10 mouse cellular contexts compared by ENCODE assay signal in the genomic region with DNA sequence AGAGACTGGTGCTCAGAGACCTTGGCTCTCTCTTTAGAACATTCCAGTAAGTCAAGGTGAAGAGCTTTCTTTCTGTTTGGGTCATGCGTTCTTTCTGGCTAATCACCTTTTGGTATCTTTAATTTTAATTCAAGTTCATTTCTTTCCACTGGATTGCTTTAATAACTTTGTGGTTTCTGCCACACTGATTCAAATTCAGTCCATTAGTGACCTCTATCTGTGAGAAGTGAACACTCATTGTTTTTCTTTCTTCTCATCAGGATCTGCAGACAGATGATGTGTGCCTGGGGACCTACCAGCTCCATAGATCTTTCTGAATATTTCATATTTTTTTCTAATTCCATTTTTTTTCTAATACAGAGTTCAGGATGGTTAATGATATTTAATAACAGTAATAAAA. TPM values are rescaled to one million over a fixed set of nuclear protein-coding genes. Genes with fewer than 3 reads are reported as not detected.
DNase-seq lines count a peak whose midpoint lies in the region; ATAC-seq and TF ChIP-seq lines count a peak whose summit lies in the region.
"Had no signal": no experiment of that assay in that cellular context is flagged by ENCODE, and none has a peak within 500 bp of the region (broad histone marks: within the 10 kb centered on the region; RNA-seq: fewer than 3 reads in every experiment).

No protein-coding gene starts in this region.

- 38% methylated on average over 1 of the region's 1 CpGs for WGBS in embryonic facial prominence, embryonic 13.5 days
- WGBS in hindbrain, postnatal 0 days, result 43% methylated on average over 1 of the region's 1 CpGs
- WGBS in neural tube, embryonic 15.5 days, result 44% methylated on average over 1 of the region's 1 CpGs

- H3K27ac ChIP-seq in left cerebral cortex, adult 2 months, result peak overlapping the region; percentile 42; the same call in 1 of the 2 replicates
- H3K27ac ChIP-seq in embryonic facial prominence, embryonic 13.5 days, result 0 out of 2 replicates have a peak overlapping the region, but pooled peaks have one; percentile 18
- H3K27ac ChIP-seq in hindbrain, postnatal 0 days, result no peak overlapping the region
- 0 out of 2 replicates have a peak overlapping the region, but pooled peaks have one; percentile 94 for H3K27ac ChIP-seq in neural tube, embryonic 15.5 days (replicated peaks)

- H3K4me3 ChIP-seq in left cerebral cortex, adult 2 months, result peak overlapping the region; percentile 93
- peak overlapping the region; percentile 79 for H3K4me3 ChIP-seq in embryonic facial prominence, embryonic 13.5 days
- peak overlapping the region; percentile 67 for H3K4me3 ChIP-seq in hindbrain, postnatal 0 days (ENCODE audit: low read length)
- H3K4me3 ChIP-seq in neural tube, embryonic 15.5 days (replicated peaks), result peak overlapping the region; percentile 89

- no peaks in the 10 kb centered on the region for H3K9me3 ChIP-seq in embryonic facial prominence, embryonic 13.5 days
- no peaks in the 10 kb centered on the region for H3K9me3 ChIP-seq in hindbrain, postnatal 0 days (ENCODE audit: low read length)
- H3K9me3 ChIP-seq in neural tube, embryonic 15.5 days (replicated peaks), result no peaks in the 10 kb centered on the region

- peaks cover 11% of the 10 kb centered on the region for H3K4me1 ChIP-seq in embryonic facial prominence, embryonic 13.5 days
- H3K4me1 ChIP-seq in hindbrain, postnatal 0 days (ENCODE audit: insufficient read depth, low read length), result 0 out of 2 replicates have a peak, but pooled peaks cover 4% of the 10 kb centered on the region
- H3K4me1 ChIP-seq in neural tube, embryonic 15.5 days, result peaks cover 17% of the 10 kb centered on the region

- H3K36me3 ChIP-seq in embryonic facial prominence, embryonic 13.5 days, result no peaks in the 10 kb centered on the region
- H3K36me3 ChIP-seq in hindbrain, postnatal 0 days (ENCODE audit: insufficient read depth, low read length), result no peaks in the 10 kb centered on the region
- H3K36me3 ChIP-seq in neural tube, embryonic 15.5 days, result no peaks in the 10 kb centered on the region

- peak overlapping the region; percentile 89 for H3K9ac ChIP-seq in embryonic facial prominence, embryonic 13.5 days
- H3K9ac ChIP-seq in hindbrain, postnatal 0 days (replicated peaks; ENCODE audit: low read length), result no peak overlapping the region
- H3K9ac ChIP-seq in neural tube, embryonic 15.5 days (replicated peaks), result no peak overlapping the region

- intact Hi-C loops in left cerebral cortex, adult 2 months (cut with DNase I), result loop anchor here (5.0 kb wide), 2 partner anchors 614 to 641 kb away; no protein-coding TSS in a partner anchor
- intact Hi-C loops in left cerebral cortex, postnatal 14 days (cut with DNase I), result loop anchor here (5.0 to 10.0 kb wide), 3 partner anchors 39 to 1516 kb away; no protein-coding TSS in a partner anchor

- no peak for ATAC-seq in embryonic facial prominence, embryonic 13.5 days (ENCODE audit: insufficient number of reproducible peaks, insufficient read depth, low FRiP score, low TSS enrichment, low read depth)
- ATAC-seq in hindbrain, postnatal 0 days, result no peak
- ATAC-seq in neural tube, embryonic 15.5 days (ENCODE audit: low FRiP score), result no peak
- no peak for ATAC-seq in cerebellum, adult (ENCODE audit: insufficient number of reproducible peaks, low FRiP score, low TSS enrichment)

- no peak for DNase-seq in left cerebral cortex, adult 2 months (ENCODE audit: extremely low spot score in 1 of 2, low spot score in 2 of 2)
- DNase-seq in left cerebral cortex, postnatal 14 days (ENCODE audit: low spot score in 2 of 2), result no peak
- DNase-seq in hindbrain, postnatal 0 days (ENCODE audit: low spot score), result peak; percentile 51
- no peak for DNase-seq in cerebellum, adult 11 months
- DNase-seq in B cell, adult 2 months, result no peak
- DNase-seq: layer of hippocampus, adult 9-11 months; thymus, adult 2 months had no signal

- TF ChIP-seq CTCF in left cerebral cortex, adult 2 months (IDR thresholded peaks at IDR 0.05), result peak; percentile 47
- TF ChIP-seq CTCF in hindbrain, postnatal 0 days (IDR thresholded peaks at IDR 0.05; ENCODE audit: low read depth), result peak; percentile 49

- H3K4me2 ChIP-seq in embryonic facial prominence, embryonic 13.5 days, result peak overlapping the region; percentile 91
- H3K4me2 ChIP-seq in hindbrain, postnatal 0 days (ENCODE audit: low read depth, low read length), result peak overlapping the region; percentile 75
- peak overlapping the region; percentile 82 for H3K4me2 ChIP-seq in neural tube, embryonic 15.5 days

- H3K27me3 ChIP-seq in embryonic facial prominence, embryonic 13.5 days, result no peaks in the 10 kb centered on the region
- H3K27me3 ChIP-seq in hindbrain, postnatal 0 days (ENCODE audit: insufficient read depth, low read length), result no peaks in the 10 kb centered on the region
- H3K27me3 ChIP-seq in neural tube, embryonic 15.5 days (replicated peaks), result no peaks in the 10 kb centered on the region

RNA-seq across cellular contexts. Expression of a gene that starts 6.5 kb away (rescaled TPM):
- total RNA-seq in left cerebral cortex, adult 2 months (2021), result 10 to 100 TPM; 59.6 to 78.3 TPM
- 10 to 100 TPM; 66.4 to 70.3 TPM for total RNA-seq in left cerebral cortex, postnatal 14 days (2021)
- 35.9 and 38.3 TPM in 2 replicates for polyA plus RNA-seq in embryonic facial prominence, embryonic 13.5 days (2015; fragmentation: Nextera tagmentation; extraction: Ambion mirVana)
- total RNA-seq in hindbrain, postnatal 0 days (2014; rRNA removed), result 34.4 and 40.9 TPM in 2 replicates
- polyA plus RNA-seq in hindbrain, postnatal 0 days (2015; fragmentation: Nextera tagmentation; extraction: Ambion mirVana), result 11.7 and 12.5 TPM in 2 replicates
- 23.7 and 25.5 TPM in 2 replicates for polyA plus RNA-seq in neural tube, embryonic 15.5 days (2015; fragmentation: Nextera tagmentation; extraction: Ambion mirVana)
